Mouse (Mus musculus): ENCODE results near the gene Scn4a. TPM values are rescaled to one million over a fixed set of nuclear protein-coding genes. Genes with fewer than 3 reads are reported as not detected.
"Not testable (repeated sequence)": the region's sequence is repeated elsewhere in the genome, so short reads cannot be mapped to it uniquely, and the experiment has no call there.

Scn4a gene
- not detected for total RNA-seq (2021)

DNA sequence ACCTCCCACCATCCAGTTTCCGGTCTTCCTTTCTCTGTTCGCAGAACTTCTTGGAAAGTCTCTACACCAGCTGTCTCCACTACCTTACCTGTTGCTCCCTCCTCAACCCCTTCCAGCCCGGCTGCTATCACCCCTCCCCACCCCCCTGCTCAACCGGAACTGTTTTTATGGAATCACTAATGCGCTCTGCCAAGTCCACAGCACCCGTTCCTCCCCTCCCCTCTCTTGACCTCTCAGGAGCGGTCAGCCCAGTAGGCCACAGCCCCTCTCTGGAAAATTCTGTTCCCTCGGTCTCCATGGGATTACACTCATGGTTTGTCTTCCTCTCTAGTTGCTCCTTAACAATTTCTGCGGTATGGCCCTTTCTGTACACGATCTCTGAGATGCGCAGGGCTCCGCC is at the start of gene Scn4a:
Gene Scn4a, minus strand, starts transcription at position 101 of the 400 bp plus-strand sequence.
- intact Hi-C loops (cut with DNase I) = no loop called here
- no peak for DNase-seq (ENCODE audit: low spot score in 2 of 2)

DNA sequence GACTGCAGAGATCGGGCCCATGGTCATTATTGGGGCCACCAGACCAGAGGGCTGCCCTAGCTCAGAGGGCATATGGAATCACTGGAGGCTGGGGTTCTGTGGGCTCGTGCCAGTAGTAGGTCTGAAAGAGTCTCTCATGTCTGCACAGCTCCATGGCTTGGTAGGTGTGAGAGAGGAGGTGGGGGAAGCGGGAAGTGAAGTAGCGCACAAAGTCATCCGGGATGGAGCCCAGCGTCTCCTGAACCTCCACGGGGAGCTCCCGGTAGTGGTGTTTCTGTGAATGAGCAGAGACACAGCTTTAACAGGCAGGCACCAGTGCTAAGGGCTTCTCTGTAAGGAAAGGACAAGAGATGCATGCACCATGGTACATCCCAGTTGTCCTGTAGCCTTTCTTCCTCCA is 45.4 kb upstream of the Scn4a start:
- no peak for DNase-seq (ENCODE audit: low spot score in 2 of 2)
- intact Hi-C loops (cut with DNase I) = no loop called here

DNA sequence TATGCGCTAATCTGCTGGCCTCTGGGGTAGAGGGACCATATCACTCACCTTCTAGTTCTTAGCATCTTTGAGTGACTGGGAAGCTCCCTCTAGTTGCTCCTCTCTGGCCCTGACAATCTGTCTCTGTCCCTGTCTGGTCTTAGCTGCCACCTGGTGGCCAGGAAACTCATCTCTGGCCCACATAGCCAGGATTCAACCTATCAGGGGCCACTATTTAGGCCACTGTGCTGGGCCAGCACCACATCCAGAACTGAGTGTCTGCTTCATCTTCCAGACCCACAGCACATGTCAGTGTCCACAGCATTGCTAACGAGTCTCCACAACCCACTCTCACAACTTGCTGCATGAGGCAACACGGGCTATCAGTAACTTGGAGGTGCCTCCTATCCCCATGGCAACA is 44.6 kb upstream of the Scn4a start:
- intact Hi-C loops (cut with DNase I) = no loop called here
- no peak for DNase-seq (ENCODE audit: low spot score in 2 of 2)

DNA sequence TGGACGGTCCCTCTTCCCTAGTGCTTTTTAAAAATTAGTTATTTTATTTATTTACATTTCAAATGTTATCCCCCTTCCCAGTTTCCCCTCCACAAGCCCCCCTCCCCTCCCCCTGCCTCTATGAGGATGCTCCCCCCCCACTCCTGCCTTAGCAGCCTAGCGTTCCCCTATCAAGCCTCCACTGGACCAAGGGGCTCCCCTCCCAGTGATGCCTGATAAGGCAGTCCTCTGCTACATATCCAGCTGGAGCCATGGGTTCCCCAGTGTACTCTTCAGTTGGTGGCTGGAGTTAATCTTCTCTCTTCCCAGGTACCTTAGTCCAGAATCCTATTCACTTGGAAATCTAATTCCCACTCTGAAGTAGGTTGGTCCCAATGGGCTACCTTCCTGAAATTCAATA is 41.0 kb upstream of the Scn4a start:
- intact Hi-C loops (cut with DNase I); DNase-seq (ENCODE audit: low spot score in 2 of 2): not testable (repeated sequence)

DNA sequence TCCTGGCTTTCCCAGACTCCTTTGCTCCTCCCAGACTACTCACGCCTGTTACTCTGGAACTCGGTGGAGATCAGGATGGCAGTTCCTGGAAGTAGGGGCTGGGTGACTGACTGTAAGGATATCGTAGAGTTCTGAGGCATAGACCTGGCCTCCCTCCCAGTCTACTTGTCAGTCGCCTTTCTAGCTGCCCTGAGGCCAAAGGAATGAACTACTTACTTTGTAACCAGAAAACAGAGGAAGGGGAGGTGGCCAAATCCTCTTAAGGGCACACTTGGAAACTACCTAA is 40.2 kb upstream of the Scn4a start:
- intact Hi-C loops (cut with DNase I) = no loop called here
- no peak for DNase-seq (ENCODE audit: low spot score in 2 of 2)

DNA sequence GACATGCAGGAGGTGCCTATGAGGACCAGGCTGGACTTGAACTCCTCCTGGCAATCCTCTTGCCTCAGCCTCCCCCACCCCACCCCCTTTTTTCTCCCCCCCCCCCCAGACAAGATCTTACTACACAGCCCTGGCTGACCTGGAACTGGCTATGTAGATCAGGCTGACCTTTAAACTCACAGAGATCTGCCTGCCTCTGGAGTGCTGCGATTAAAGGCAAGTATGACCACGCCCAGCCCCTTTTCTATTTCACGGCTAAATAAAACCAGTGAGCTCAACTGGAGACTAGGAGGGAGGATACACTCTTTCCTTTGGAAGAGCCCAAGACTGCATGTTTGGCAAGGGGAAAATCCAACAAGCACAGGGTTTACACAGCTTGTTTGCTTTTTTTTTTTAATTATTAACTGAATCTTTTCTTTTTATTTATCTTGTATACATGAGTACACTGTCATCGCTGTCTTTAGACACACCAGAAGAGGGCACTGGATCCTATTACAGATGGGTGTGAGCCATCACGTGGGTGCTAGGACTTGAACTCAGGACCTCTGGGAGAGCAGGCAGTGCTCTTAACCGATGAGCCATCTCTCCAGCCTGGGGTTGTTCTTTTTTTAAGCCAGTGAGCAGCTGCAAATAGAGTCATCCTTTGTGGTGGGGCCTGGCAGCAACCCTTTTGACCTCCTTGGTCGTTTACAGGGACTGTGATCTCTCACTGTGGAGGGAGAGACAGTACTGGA is 39.7 kb upstream of the Scn4a start:
- intact Hi-C loops (cut with DNase I) = loop anchor here (1.0 kb wide), 1 partner anchor 90 kb away; no protein-coding TSS in a partner anchor
- no peak for DNase-seq (ENCODE audit: low spot score in 2 of 2)

DNA sequence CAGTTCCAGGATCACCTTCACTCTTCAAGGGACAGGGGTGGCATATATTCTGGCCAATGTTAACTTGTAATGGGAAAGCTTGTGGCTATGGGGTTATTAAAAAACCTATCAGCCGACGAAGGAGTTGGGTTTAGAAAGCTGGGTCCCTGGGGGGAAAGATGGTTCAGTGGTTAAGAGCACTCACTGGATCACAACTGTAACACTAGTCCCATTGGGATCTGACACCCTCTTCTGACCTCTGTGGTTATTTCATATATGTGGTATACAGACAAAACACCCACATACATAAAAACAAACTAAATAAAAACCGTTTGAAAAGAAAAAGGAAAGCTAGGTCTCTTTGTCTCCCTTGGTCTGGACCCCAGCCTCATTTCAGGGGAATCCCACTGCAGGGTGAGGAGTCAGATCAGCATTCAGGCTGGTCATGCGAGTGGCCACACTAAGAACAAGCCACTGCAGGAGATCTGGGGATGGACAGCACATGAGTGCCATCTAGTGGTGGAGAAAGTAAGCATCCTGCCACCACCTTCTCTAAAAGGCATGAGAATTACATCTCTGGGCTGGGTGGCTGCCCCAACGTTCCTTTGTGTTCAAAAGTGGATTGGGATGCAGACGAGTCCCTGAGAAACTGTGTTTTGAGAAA is 38.6 kb upstream of the Scn4a start:
- intact Hi-C loops (cut with DNase I) = loop anchor here (1.0 kb wide), 1 partner anchor 89 kb away; no protein-coding TSS in a partner anchor

DNA sequence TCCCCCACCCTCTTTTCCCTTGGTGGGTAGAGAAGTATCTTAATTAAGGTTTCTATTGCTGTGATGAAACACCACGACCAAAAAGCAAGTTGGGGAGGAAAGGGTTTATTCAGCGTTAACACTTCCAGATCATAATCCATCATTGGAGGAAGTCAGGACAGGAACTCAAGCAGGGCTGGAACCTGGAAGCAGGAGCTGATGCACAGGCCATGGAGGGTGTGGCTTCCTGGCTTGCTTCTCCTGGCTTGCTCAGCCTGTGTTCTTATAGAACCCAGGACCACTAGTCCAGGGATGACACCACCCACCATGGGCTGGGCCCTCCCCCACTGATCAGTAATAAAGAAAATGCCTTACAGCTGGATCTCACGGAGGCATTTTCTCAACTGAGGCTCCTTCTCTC is 37.7 kb upstream of the Scn4a start:
- DNase-seq (ENCODE audit: low spot score in 2 of 2) = no peak
- intact Hi-C loops (cut with DNase I) = no loop called here

More for the DNA sequence above, 38.6 kb upstream of the Scn4a start:
- DNase-seq (ENCODE audit: low spot score in 2 of 2) = peak; percentile 60 to 66

DNA sequence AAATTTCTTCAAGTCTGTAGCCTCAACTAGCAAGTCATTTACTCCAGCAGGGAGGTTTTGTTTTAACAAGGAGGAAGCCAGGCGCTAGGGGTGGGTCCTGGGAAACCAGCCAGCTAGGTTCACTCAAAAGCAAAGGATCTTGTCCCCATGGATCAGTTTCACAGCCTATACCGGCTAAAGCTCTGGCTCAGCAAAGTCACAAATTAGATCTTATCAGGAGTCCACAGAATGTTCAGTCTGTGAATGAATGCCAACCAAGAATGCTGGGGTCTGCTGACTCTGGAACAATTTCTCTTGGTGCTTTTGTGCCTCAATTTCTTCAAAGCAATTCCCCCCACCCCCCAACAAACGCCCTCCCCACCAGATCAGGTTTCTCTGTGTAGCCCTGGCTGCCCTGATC is 36.5 kb upstream of the Scn4a start:
- intact Hi-C loops (cut with DNase I) = no loop called here
- no peak for DNase-seq (ENCODE audit: low spot score in 2 of 2)

DNA sequence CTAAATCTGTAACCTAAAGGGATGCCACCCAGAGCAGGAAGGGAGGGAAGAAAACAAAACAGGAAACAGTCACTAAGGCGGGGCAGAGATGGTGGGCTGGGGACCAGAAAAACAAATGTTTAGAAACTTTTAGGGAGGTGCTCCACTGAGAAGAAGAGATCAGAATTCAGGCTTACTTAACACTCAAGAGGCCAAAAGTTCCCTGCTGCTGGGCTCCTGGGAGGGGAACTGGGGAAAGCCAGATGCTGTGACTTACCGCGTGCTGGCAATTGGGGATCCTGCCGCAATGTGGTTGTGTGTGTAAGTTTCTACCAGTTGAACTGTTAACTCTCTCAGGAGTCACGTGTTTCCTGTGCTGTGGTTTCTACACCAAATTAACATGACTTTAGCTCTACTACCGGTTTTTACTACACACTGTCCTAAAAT is 34.7 kb upstream of the Scn4a start, which contains the start of gene Icam2:
Gene Icam2, minus strand, starts transcription at position 285 of the 426 bp plus-strand sequence.
- intact Hi-C loops (cut with DNase I) = no loop called here
- DNase-seq (ENCODE audit: low spot score in 2 of 2) = no peak

DNA sequence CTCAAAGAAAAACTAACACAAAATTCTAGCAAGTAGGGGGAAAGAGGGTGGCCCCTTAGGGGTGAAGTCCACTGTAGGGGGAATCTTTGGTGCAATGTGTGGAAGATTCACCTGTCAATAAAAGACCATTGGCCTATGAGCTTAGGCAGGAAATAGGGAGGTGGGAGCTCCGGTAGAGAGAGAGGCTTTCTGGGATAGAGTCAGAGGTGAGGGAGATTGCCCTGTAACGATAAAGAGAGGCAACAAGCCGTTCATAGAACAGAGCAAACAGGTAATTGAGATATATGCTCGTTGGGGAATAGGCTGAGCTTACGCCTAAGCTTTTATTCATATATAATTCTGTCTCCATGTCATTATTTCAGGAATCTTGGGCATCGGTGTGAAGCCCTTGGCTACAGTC is 33.9 kb upstream of the Scn4a start:
- intact Hi-C loops (cut with DNase I) = no loop called here
- DNase-seq (ENCODE audit: low spot score in 2 of 2) = no peak

DNA sequence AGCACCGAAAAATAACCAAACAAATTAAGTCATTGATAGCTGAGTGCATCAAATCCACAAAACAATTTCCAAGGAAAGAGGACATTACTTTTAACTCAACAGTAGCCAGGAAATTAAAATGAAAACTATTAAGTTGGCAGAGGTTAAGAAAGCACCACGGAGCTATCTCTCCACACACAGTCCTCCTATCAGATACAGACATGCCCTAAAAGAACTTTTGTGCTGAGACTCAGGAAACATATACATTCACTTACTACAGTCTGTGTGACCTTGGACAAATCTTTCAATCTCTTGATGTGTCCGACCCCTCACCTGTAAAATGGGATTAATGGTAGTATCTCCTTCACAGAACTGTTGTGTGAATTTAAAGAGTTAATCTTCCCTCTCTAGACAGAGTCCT is 33.3 kb upstream of the Scn4a start:
- intact Hi-C loops (cut with DNase I) = no loop called here
- no peak for DNase-seq (ENCODE audit: low spot score in 2 of 2)

DNA sequence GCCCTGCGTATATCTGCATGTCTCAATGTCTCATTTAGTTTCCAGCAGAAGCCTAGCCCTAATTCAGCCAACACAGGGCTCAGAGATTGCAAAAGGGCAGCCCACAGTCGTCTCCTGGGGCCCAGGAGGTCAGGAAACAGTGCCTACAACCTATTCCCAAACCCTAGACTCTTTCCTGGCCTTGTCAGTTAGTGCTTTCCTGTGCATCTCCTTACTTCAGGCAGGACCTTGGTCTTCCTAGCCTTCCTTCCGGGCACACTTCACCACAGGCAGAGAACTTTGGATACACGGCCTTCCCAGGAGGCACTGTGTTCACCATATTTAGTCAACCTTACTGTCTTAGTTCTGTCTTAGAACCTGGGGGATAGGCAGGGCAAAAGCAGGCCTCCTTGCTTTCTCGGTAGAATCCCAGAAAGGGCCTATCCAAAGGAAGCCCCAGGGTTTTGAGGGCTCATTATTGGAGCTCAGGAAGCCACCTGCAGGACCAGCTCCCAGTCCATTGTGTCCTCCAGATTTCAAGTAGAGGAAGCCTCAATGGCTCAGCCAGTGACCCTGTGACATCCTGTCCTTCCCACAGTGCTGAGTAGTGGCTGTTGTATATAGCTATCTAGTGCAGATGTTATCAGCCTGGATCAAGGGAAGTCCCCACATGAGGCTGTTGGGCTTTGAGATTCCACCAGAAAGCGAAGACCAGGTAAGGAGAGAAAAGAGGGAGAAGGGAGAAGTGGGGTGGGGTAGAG is 30.1 kb upstream of the Scn4a start:
- no peak for DNase-seq (ENCODE audit: low spot score in 2 of 2)
- intact Hi-C loops (cut with DNase I) = loop anchor here (5.0 kb wide), 1 partner anchor 56 kb away; no protein-coding TSS in a partner anchor

DNA sequence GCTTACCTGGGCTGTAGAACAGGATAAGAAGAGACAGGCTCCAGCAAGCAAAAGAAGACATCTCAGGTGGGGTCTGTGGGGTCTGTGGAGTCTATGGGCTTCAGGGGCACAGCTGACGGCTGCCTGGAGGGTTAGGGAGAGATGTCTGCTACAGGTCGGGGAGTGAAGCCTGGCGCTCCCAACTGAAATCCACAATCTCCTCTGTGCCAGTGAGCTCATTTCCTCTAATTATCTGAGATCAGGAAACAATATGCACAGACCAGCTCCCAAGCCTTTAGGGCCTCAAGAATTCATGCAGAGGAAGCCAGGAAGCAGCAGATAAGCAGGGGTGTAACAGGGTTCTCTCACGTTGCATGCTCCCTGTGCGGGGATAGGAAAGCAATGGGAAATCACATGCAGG is 29.3 kb upstream of the Scn4a start:
- intact Hi-C loops (cut with DNase I) = loop anchor here (5.0 kb wide), 1 partner anchor 55 kb away; no protein-coding TSS in a partner anchor
- no peak for DNase-seq (ENCODE audit: low spot score in 2 of 2)

DNA sequence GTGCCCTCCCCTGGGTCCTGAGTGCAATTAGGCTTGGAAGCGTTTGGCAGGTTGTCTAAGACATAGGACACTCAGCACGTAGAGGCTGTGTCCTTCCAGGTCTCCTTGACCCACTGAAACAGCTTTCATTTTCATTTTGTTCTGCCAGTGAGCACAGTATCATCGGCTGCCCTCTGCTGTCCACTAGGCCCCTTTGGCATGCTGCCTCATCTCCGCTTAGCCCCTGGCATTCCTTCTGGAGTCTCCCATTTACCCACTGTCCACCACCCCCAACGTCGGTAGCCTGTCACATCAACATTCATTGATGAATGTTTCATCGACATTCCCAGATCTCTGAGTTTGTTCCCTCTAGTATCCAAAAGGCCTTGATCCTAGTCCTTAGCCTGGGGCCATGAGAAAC is 28.8 kb upstream of the Scn4a start:
- intact Hi-C loops (cut with DNase I) = loop anchor here (5.0 kb wide), 1 partner anchor 55 kb away; no protein-coding TSS in a partner anchor
- DNase-seq (ENCODE audit: low spot score in 2 of 2) = no peak

DNA sequence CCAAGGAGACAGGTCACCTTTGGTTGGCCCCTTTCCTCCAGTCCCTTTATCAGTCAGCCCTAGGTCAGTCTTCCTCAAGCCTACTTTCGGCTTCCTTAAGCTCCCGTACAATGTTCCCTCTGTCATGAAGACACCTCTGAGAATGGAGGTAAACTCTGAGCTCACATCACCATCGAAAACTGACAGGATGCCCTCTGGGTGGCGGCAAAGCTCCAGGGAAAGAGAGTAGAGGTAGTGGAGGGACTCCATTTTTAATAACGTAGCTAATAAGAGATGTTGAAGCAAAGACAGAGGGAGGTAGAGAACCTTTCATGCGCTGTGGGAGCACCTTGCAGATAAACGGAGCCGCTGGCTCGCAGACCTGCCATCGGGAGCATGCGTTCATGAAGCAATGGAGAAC is 27.9 kb upstream of the Scn4a start:
- no peak for DNase-seq (ENCODE audit: low spot score in 2 of 2)
- intact Hi-C loops (cut with DNase I) = loop anchor here (5.0 kb wide), 1 partner anchor 54 kb away; no protein-coding TSS in a partner anchor

DNA sequence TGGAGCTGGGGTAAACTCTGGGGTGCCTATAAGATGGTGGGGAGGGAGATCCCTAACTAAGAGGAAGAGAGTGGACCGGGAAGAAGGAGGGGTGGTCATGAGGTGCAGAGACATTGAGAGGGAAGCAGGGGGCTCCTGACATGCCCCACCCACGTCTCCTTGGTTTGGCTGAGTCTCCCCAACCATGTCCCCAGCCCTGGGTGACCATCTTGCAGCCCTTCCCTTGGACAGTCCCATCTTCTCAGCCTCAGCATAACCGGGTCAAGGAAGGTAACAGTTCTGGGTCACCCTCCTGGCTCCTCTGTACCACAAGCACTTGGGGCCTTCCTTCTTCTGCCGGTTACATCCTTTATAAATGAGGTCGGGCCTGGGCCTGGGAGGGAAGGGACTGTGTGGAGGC is 21.9 kb upstream of the Scn4a start:
- intact Hi-C loops (cut with DNase I) = no loop called here
- no peak for DNase-seq (ENCODE audit: low spot score in 2 of 2)

DNA sequence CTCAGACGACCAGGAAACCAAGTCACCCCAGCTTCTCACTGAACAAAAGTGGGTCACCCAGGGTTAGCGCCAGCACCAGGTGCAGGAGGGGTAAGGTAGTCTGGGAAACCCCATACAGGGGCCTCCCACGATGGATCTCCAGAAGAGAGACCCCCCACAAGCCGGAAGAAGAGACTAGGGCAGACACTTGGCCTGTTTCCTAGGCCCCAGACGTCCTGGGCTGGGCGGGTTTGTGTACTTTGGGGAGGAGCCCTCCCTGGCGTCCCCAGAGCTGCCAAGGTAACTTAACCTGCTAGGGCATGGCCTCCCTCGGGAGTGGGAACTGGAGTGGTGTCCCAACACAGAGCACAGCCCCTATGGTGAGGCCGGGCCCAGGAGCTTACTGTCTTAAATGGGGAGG is 21.5 kb upstream of the Scn4a start:
- no peak for DNase-seq (ENCODE audit: low spot score in 2 of 2)
- intact Hi-C loops (cut with DNase I) = no loop called here

DNA sequence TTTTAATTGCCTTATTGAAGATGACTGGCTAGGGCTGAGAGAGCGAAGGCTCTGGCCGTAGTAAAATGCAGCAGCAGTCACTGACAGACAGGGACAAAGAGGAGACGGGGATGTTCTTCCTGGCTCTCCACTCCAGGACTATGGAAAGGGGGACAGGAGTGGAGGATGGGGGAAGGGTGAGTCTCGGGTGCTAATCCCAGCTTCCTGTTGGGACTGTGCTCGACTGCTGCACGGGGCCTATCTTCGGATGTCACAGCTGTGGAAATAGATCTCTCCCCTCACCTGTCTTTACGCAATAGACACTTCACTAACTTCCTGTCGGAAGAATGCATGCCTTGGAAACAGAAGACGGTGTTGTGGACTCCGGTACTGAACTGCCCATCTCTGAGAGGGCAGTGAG is 20.9 kb upstream of the Scn4a start:
- DNase-seq (ENCODE audit: low spot score in 2 of 2) = no peak
- intact Hi-C loops (cut with DNase I) = no loop called here

DNA sequence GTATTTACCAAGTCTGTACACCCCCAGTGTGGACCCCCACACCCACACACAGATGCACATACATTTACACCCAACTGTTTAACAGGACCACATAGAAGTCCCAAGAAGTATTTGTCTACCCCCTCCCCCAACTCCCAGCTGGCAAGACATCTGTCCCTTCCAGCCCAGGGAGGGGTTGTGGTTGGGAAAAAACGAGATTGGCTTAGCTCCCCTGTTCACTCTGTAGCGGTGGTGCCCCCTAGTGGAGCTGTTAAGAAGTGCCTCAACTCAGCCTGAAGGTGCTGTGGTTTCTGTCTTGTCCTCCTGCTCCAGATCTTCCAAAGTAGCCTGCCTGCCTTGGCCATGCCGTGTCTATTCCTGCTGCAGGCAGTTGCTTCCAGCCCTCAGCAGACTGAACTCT is 13.2 kb upstream of the Scn4a start:
- intact Hi-C loops (cut with DNase I) = loop anchor here (2.0 to 5.0 kb wide), 2 partner anchors 34 to 64 kb away; no protein-coding TSS in a partner anchor

More for the DNA sequence above, 13.2 kb upstream of the Scn4a start:
- DNase-seq (ENCODE audit: low spot score in 2 of 2) = peak; percentile 62 to 74

Data from left cerebral cortex, postnatal 36 days (tissue).